Mouse (Mus musculus): Measurements from ENCODE around the gene Mrtfb.

DNA sequence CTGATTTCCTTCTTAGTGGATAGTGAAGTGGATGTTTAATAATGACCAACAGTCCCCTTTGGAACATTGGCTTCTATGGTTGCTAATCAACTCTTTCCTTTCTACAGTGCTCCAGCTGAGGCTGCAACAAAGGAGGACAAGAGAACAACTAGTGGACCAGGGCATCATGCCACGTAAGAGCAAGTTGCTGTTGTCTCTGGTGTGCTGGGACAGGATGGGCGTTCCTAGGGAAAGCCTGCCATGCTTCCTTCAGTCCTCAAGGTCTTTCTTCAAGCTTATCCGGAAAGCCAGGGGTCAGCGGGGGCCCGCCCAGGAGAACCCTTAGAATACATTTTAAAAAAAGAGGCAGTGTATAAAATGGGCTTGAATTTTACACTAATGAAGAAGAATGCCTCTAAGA lies 121.9 kb downstream of the Mrtfb start:
- no peak for TF ChIP-seq CTCF (IDR thresholded peaks at IDR 0.05; ENCODE audit: control insufficient read depth, insufficient read depth, low read length)
- no peak for TF ChIP-seq POLR2A (IDR thresholded peaks at IDR 0.05; ENCODE audit: borderline replicate concordance, control insufficient read depth, low read depth, low read length)

Measured in bone marrow, adult 2 months (tissue).